Mouse (Mus musculus) kidney, adult 2 months (tissue): ENCODE results near the gene Adgrb2. TPM values are rescaled to one million over a fixed set of nuclear protein-coding genes. Genes with fewer than 3 reads are reported as not detected.

Experiments
- DNase-seq: peaks from one replicate; pipeline ENCODE4 v3.0.0; 2021
- H3K27ac ChIP-seq: fragments of 200-500 bp; 2 replicates; pipeline ENCODE4 v1.5.1; 2012; ENCODE audit warnings: low read depth, low read length, control low read depth, inconsistent platforms; ENCODE audit not compliant: insufficient read depth
- H3K27me3 ChIP-seq: fragments of 200-500 bp; replicated peaks from 2 replicates; pipeline ENCODE4 v1.6.1; 2012; ENCODE audit warnings: mild to moderate bottlenecking, moderate library complexity, low read length, inconsistent platforms; ENCODE audit not compliant: control insufficient read depth, insufficient read depth
- H3K36me3 ChIP-seq: fragments of 200-500 bp; 2 replicates; pipeline ENCODE4 v1.6.1; 2012; ENCODE audit warnings: mild to moderate bottlenecking, moderate library complexity, low read length, inconsistent platforms; ENCODE audit not compliant: control insufficient read depth, insufficient read depth
- H3K4me1 ChIP-seq: fragments of 200-500 bp; 2 replicates; pipeline ENCODE4 v1.6.1; 2011; ENCODE audit warnings: low read length; ENCODE audit not compliant: control insufficient read depth, insufficient read depth
- H3K4me3 ChIP-seq: fragments of 200-500 bp; 2 replicates; pipeline ENCODE4 v1.5.1; 2011; ENCODE audit warnings: mild to moderate bottlenecking, low read depth, low read length, control low read depth; ENCODE audit not compliant: insufficient read depth
- CTCF ChIP-seq: fragments of 200-500 bp; conservative IDR thresholded peaks from 2 replicates; pipeline ENCODE4 v1.5.1; 2011; ENCODE audit warnings: low read depth, mild to moderate bottlenecking, control low read depth, low read length, moderate library complexity, mixed read lengths; ENCODE audit not compliant: insufficient read depth, insufficient read length
- POLR2A ChIP-seq: fragments of 200-500 bp; IDR thresholded peaks from one replicate; pipeline ENCODE4 v1.6.1; 2011; ENCODE audit warnings: low read depth, low read length, control low read depth
- WGBS: fragments of 180-500 bp; shearing (Covaris S2); methylation state at CpG from one replicate; pipeline ENCODE4 v1.1.7; 2018; 5-methylcytosine and 5-hydroxymethylcytosine counted together
- polyA plus RNA-seq: library from polyadenylated mRNA; depleted of rRNA; stranded (reverse); fragments of >200 nt; gene quantifications from 2 replicates; pipeline ENCODE4 v1.2.3, GENCODE M21; 2012

Adgrb2 gene
- polyA plus RNA-seq, 1 experiment = 0.66 TPM

GRCm38 (mm10) chr4:130012234-130012633, 27.6 kb downstream of the Adgrb2 start:
- 77% methylated on average over 6 of the region's 6 CpGs for WGBS
- H3K36me3 ChIP-seq = no peaks in the 10 kb centered on the region
- DNase-seq = no peak
- H3K27ac ChIP-seq = no peak overlapping the region
- H3K4me3 ChIP-seq = no peak overlapping the region
- H3K27me3 ChIP-seq = no peaks in the 10 kb centered on the region
- no peaks in the 10 kb centered on the region for H3K4me1 ChIP-seq
- no peak for TF ChIP-seq POLR2A
- no peak for TF ChIP-seq CTCF

- Histone ChIP-seq H3K4me1 (no peaks in the 10 kb centered on the region), H3K27ac (no peak overlapping the region)
- 85% methylated on average over 10 of the region's 10 CpGs for WGBS
Observed at GRCm38 (mm10) chr4:130013111-130013510, 28.4 kb downstream of the Adgrb2 start.

GRCm38 (mm10) chr4:130016010-130016409, 31.3 kb downstream of the Adgrb2 start:
- Histone ChIP-seq H3K4me3 (no peak overlapping the region), H3K4me1 (no peaks in the 10 kb centered on the region), H3K27ac (no peak overlapping the region), H3K27me3 (no peaks in the 10 kb centered on the region), H3K36me3 (no peaks in the 10 kb centered on the region)
- WGBS = 83% methylated on average over 4 of the region's 4 CpGs
- DNase-seq = no peak
- TF ChIP-seq POLR2A = no peak
- TF ChIP-seq CTCF = no peak

More at GRCm38 (mm10) chr4:130013111-130013510, 28.4 kb downstream of the Adgrb2 start:
- TF ChIP-seq POLR2A = no peak
- no peak for TF ChIP-seq CTCF
- Histone ChIP-seq H3K36me3 (no peaks in the 10 kb centered on the region), H3K27me3 (no peaks in the 10 kb centered on the region), H3K4me3 (no peak overlapping the region)
- DNase-seq = no peak

GRCm38 (mm10) chr4:130017036-130017674, 32.5 kb downstream of the Adgrb2 start:
- Histone ChIP-seq H3K36me3 (no peaks in the 10 kb centered on the region), H3K4me3 (no peak overlapping the region), H3K27ac (no peak overlapping the region), H3K4me1 (no peaks in the 10 kb centered on the region), H3K27me3 (no peaks in the 10 kb centered on the region)
- TF ChIP-seq POLR2A = no peak
- no peak for TF ChIP-seq CTCF
- DNase-seq = no peak
- 74% methylated on average over 18 of the region's 18 CpGs for WGBS

- Histone ChIP-seq H3K4me3 (no peak overlapping the region), H3K36me3 (no peaks in the 10 kb centered on the region), H3K4me1 (no peaks in the 10 kb centered on the region), H3K27me3 (no peaks in the 10 kb centered on the region), H3K27ac (no peak overlapping the region)
- TF ChIP-seq POLR2A (no peak), CTCF (no peak)
- 78% methylated on average over 8 of the region's 8 CpGs for WGBS
- no peak for DNase-seq
Observed at GRCm38 (mm10) chr4:130022952-130023351, 38.3 kb downstream of the Adgrb2 start.

GRCm38 (mm10) chr4:130023511-130024231, 39.0 kb downstream of the Adgrb2 start:
- Histone ChIP-seq H3K27ac (no peak overlapping the region), H3K4me3 (no peak overlapping the region), H3K36me3 (no peaks in the 10 kb centered on the region), H3K4me1 (no peaks in the 10 kb centered on the region), H3K27me3 (no peaks in the 10 kb centered on the region)
- no peak for TF ChIP-seq POLR2A
- no peak for TF ChIP-seq CTCF
- no peak for DNase-seq
- 68% methylated on average over 10 of the region's 10 CpGs for WGBS

GRCm38 (mm10) chr4:130025544-130025943, 40.9 kb downstream of the Adgrb2 start:
- WGBS = 49% methylated on average over 8 of the region's 8 CpGs
- no peaks in the 10 kb centered on the region for H3K36me3 ChIP-seq

More at GRCm38 (mm10) chr4:130025544-130025943, 40.9 kb downstream of the Adgrb2 start:
- H3K27me3 ChIP-seq = no peaks in the 10 kb centered on the region
- H3K27ac ChIP-seq = no peak overlapping the region
- no peaks in the 10 kb centered on the region for H3K4me1 ChIP-seq
- no peak overlapping the region for H3K4me3 ChIP-seq
- no peak for DNase-seq
- TF ChIP-seq CTCF (no peak), POLR2A (no peak)
